Mouse (Mus musculus) spleen, postnatal 36 days (tissue): ENCODE results near the gene Klhl29.
A peak's percentile ranks its signal among the peaks of the same experiment; 100 is the strongest.

Experiments used
- DNase-seq, 2 experiments: peaks; one replicate each; pipeline ENCODE4 v3.0.0; 2022; ENCODE audit warnings: low spot score in 2 of 2, mixed read lengths in 1 of 2

The Klhl29 gene

DNA sequence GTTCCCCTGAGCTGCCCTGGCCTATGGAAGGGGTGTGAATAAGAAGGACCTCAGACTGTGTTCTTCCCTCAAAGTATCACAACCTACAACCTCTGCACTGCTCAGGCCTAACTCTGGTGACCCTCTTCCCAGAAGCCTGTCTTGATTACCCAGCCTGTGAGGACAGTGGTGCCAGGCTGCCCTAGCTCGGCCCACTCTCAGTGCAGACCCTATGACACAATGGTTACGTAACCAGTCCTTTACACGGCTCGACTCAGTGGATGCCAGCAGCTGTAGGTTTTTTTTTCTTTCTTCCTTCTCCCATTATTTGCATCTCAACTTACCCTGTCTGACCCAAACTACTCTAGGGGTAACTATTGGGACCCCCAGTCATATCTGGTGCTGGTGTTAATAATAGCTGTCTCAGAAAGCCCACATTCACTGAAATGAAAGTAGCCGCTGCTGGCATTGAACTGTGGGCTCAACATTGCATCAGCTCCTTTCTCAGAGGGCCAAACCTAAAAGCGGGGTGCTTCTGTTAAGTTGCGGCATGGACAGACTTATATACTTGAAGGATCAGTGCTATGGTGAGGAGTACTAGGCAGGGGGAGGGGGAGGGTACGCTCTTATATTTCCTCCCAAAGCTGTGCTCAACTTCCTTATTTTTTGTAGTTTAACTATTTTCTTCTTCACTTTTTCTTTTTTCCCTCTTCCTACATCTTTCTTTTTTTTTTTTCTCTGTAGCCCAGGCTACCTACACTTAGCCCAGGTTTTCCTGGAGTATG, 152.9 kb downstream of the Klhl29 start:
- DNase-seq = no peak

DNA sequence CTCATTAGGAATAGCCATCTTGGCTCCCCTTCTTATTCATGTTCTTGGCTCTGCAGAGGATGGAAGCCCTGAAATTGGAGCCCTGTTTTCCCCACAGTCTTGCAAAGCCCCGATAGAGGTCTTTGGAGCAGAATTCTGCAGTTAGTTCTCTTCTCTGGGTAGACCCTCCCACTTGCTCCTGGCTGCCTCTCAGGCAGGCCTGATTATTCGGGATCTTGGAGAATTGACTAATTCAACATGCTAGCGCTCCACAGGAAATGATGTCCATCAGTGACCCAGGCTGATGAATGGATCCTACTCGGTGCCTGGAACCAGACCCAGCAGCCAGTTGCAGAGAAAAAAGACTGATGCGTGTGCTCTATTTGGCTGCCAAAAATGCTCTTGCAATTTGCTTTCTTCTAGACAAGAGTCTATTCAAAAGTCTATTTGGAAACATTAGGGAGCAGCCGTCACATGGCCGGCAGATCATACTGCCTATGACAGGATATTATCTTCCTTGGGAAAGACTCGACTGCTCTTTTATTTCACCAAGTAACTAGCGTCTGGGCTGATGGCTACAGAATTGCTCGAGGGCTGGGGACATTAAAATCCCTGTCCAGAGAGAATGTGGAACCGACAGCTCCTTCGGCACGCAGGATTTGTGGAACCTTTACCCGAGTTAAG, 155.4 kb downstream of the Klhl29 start:
- DNase-seq = no peak

GRCm38 (mm10) chr12:5215836-5216747, 159.4 kb downstream of the Klhl29 start:
- no peak for DNase-seq

DNA sequence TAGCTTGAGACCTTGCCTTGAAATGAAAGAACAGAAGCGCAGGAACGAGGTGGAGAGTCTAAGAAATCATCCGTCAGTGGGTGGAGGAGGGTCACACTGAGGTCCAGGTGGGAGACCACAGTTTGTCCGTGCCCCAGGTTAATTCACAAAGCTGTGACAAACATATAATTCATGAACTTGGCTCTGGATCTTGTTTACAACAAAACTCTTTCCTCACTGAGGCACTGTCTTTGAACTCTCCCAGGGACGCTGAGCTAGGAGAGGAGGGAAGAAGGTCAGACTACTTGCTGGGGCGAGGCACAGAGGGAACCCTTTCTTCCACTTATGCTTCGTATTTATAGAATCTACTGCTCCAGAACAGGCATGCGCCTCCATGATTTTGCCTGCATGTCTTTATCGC, 161.2 kb downstream of the Klhl29 start:
- DNase-seq = no peak

DNA sequence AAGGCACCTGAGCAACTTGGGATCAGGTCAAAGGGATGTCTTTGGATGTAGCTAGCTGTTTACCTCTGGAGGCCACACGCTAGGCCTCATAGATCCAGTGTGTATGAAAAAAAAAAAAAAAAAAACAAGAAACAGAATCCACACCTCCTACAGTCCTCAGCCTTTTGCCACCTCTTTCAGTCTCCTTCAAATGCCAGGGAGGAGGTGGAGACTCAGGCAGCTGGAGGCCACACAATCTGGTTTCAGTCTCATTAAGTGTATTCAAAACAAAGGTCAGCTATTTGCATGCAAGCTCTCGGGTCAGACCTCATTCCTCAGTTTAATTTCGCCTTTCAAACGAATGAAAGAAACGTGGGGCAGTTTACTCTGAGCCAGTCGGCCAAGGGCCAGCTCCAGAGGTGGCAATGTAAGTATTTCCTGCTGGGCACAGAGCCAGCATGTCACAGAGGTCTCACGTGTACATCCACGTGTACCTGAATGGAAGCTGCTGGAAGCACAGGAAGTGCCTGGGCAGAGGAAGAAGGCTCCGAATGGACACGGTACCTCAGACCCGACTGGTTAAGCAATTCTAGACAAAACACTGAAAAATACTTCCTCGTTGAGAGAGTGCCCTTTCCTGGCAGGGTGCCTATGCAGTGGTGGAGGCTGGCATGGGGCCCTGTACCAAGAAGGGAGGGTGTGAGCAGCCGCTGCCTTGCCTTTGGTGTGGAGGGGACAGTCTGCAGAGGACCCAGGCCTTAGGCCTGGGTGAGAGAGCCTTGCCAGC, 162.0 kb downstream of the Klhl29 start:
- peak; percentile 8 to 12 for DNase-seq

GRCm38 (mm10) chr12:5211884-5212283, 163.6 kb downstream of the Klhl29 start:
- DNase-seq = no peak

GRCm38 (mm10) chr12:5210786-5211185, 164.7 kb downstream of the Klhl29 start:
- no peak for DNase-seq

GRCm38 (mm10) chr12:5207941-5208905, 167.3 kb downstream of the Klhl29 start:
- DNase-seq = no peak

DNA sequence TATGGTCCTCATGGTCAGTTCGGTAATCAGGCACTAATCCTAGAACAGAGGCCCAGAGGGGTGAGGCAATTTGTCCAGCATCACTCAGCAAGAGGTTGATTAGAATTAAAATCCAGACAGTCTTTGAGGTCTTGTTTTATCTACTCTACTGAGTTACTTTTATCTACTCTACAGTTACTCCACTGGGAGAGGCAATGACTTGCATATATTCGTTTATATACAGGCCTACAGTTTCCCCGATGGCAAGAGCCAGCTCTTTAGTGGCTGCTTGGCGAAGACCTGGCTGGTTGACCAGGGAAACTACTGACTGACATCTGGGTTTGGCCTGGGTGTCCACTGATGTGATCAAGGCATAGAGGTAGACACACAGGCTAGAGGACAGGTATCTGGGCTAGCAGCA, 168.3 kb downstream of the Klhl29 start:
- DNase-seq = no peak

- DNase-seq = no peak
Observed at GRCm38 (mm10) chr12:5204071-5204840, 171.2 kb downstream of the Klhl29 start.

GRCm38 (mm10) chr12:5203385-5203784, 172.1 kb downstream of the Klhl29 start:
- no peak for DNase-seq

- no peak for DNase-seq
Observed at GRCm38 (mm10) chr12:5198254-5198653, 177.2 kb downstream of the Klhl29 start.

GRCm38 (mm10) chr12:5194176-5194575, 181.3 kb downstream of the Klhl29 start:
- no peak for DNase-seq

DNA sequence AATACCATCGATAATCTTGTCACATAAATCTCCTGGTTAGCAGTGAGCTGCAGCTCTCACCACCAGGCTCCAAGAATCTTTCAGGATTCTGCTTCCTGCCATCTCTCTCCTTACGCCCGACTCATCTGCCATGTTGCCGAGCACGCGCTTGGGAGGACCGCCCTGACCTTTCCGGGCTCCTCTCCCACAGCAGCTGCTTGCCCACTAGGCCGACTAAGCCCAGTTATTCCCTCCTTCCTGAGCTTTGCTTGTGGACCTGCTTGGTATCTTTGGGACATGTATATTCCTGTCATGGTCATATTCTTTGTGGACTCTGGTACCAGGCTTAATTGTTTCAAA, 183.1 kb downstream of the Klhl29 start:
- no peak for DNase-seq

DNA sequence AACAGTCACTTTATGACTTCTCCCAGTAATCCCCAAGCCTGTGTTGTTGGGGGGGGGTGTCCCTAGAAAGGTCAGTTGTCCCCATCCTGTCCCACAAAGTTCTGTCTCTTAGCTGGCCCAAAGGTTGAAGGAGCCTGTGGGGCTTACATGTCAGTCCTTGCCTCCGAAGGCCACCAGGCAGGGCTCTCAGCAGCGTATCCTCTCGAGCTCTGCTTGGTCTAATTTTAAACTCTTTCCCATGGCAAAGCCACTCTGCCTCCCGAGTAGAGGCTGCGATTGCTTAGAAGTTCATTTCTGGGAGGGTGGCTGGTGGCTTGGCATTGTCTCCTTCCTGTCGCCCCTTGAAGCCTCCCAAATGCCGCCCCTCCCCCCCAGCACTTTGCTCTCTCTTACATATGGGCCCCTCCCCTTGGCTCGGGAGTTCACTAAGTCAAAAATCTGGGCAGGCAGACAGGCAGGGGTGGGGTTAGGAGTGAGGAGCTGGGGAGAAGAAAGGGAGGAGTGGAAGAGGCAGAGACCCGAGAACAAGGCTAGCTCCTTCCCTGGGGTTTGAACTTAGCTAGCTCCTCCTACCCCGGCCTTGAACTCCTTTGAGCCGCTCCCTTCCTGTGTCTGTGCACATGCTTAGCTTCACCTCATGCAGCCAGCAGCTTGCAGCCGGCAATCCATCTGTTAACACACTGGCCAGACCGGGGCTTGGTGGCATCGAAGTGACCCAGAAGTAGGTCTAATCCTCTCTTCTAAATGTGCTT, 183.7 kb downstream of the Klhl29 start:
- peak; percentile 3 to 21 for DNase-seq

GRCm38 (mm10) chr12:5191206-5191605, 184.3 kb downstream of the Klhl29 start:
- DNase-seq = no peak

DNA sequence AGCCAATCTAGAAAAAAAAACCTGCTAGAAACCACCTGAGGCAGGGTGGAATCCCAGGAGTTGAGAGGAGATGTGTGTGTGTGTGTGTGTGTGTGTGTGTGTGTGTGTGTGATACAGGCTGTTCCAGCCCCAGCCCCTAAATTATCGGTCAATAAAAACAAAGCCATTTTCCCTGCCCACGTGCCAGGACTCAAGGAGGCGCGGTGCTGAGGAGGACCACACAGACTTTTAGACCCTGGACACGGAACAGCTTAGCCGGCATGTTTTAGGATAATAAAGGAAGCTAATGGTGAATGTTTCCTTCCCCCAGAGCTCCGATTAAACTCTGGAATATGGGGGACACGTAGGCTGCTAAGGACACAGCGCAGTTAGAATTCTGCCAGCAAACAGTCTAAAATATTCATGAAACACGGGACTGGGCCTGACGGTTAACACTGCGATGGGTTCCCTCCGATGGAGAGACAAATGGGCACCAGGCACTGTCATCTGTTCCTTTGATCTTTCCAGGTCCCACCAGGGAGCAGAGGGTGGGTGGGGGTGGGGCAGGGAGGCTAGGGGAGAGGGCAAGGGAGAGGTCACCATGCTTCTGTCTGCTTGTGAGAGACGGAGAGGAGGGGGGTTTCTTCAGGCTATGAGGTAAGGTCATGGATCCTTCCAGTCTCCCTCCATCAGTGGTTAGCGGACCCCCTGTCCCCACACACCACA, 185.9 kb downstream of the Klhl29 start:
- DNase-seq = no peak

- no peak for DNase-seq
Observed at GRCm38 (mm10) chr12:5188899-5189298, 186.6 kb downstream of the Klhl29 start.
